Mouse (Mus musculus) liver, embryonic 16.5 days (tissue): ENCODE measurements around the gene Smurf2. TPM values are rescaled to one million over a fixed set of nuclear protein-coding genes. Genes with fewer than 3 reads are reported as not detected.
"Not testable (repeated sequence)": the region's sequence is repeated elsewhere in the genome, so short reads cannot be mapped to it uniquely, and the experiment has no call there.

Experiments
- ATAC-seq: fragments of 200-750 bp; cut with Nextera tagmentation; 2 replicates; pipeline ENCODE4 v1.8.0; 2017; ENCODE audit warnings: low read depth, mild to moderate bottlenecking, moderate number of reproducible peaks, moderate library complexity
- H3K27ac ChIP-seq: fragments of 300-500 bp; sonication (generic); 2 replicates; pipeline ENCODE4 v1.5.1; 2014; ENCODE audit warnings: mild to moderate bottlenecking, low read length
- H3K27me3 ChIP-seq: fragments of 300-500 bp; sonication (generic); 2 replicates; pipeline ENCODE4 v1.6.1; 2014; ENCODE audit warnings: low read depth, low read length, mixed read lengths; ENCODE audit not compliant: control insufficient read depth, insufficient read depth
- H3K36me3 ChIP-seq: fragments of 300-500 bp; sonication (generic); 2 replicates; pipeline ENCODE4 v1.6.1; 2014; ENCODE audit warnings: mild to moderate bottlenecking; ENCODE audit not compliant: control insufficient read depth, insufficient read depth
- H3K4me1 ChIP-seq: fragments of 300-500 bp; sonication (generic); 2 replicates; pipeline ENCODE4 v1.6.1; 2014; ENCODE audit warnings: low read depth, low read length, mixed read lengths; ENCODE audit not compliant: control insufficient read depth
- H3K4me2 ChIP-seq: fragments of 300-500 bp; sonication (generic); 2 replicates; pipeline ENCODE4 v1.6.1; 2014; ENCODE audit warnings: low read depth, low read length, mixed read lengths
- H3K4me3 ChIP-seq: fragments of 300-500 bp; sonication (generic); 2 replicates; pipeline ENCODE4 v1.5.1; 2014; ENCODE audit warnings: low read depth, mild to moderate bottlenecking, low read length
- H3K9ac ChIP-seq: fragments of 300-500 bp; sonication (generic); 2 replicates; pipeline ENCODE4 v1.6.1; 2014; ENCODE audit warnings: low read depth, low read length
- H3K9me3 ChIP-seq: fragments of 300-500 bp; sonication (generic); replicated peaks from 2 replicates; pipeline ENCODE4 v1.6.1; 2016; ENCODE audit warnings: low read length; ENCODE audit not compliant: control insufficient read depth
- WGBS: fragments of 180-500 bp; shearing (Covaris S2); extraction: QIAGEN DNeasy Blood & Tissue Kit; methylation state at CpG from one replicate; pipeline ENCODE4 v1.1.7; 2014; ENCODE audit not compliant: insufficient replicate concordance; 5-methylcytosine and 5-hydroxymethylcytosine counted together
- polyA plus RNA-seq: library from polyadenylated mRNA; unstranded; fragments of >200 nt; fragmentation: Nextera tagmentation; extraction: Ambion mirVana; gene quantifications from 2 replicates; pipeline ENCODE4 v1.2.1, GENCODE M21; 2015

Gene Smurf2
- polyA plus RNA-seq, 1 experiment from 2014 or later: 3.3 TPM

- Histone ChIP-seq H3K4me3 (no peak overlapping the region), H3K36me3 (peaks cover 26% of the 10 kb centered on the region), H3K27ac (no peak overlapping the region), H3K9me3 (no peaks in the 10 kb centered on the region), H3K27me3 (no peaks in the 10 kb centered on the region), H3K9ac (no peak overlapping the region), H3K4me1 (no peaks in the 10 kb centered on the region; the same call in 1 of the 2 replicates), H3K4me2 (no peak overlapping the region)
- 72% methylated on average over 14 of the region's 14 CpGs for WGBS
- no peak for ATAC-seq
Measured at GRCm38 (mm10) chr11:106814601-106815320, 105.8 kb downstream of the Smurf2 start.

GRCm38 (mm10) chr11:106812410-106813136 lies 107.9 kb downstream of the Smurf2 start:
- peaks cover 20% of the 10 kb centered on the region for H3K36me3 ChIP-seq
- H3K4me1 ChIP-seq: no peaks in the 10 kb centered on the region; the same call in 1 of the 2 replicates
- no peaks in the 10 kb centered on the region for H3K9me3 ChIP-seq
- H3K27ac ChIP-seq: peak overlapping the region; percentile 85
- WGBS: 76% methylated on average over 7 of the region's 7 CpGs
- H3K9ac ChIP-seq: no peak overlapping the region
- H3K27me3 ChIP-seq: no peaks in the 10 kb centered on the region
- ATAC-seq: peak; percentile 88
- H3K4me2 ChIP-seq: no peak overlapping the region
- no peak overlapping the region for H3K4me3 ChIP-seq

- H3K4me2 ChIP-seq, H3K27ac ChIP-seq, ATAC-seq, H3K4me1 ChIP-seq, H3K9ac ChIP-seq, H3K9me3 ChIP-seq, H3K4me3 ChIP-seq, H3K36me3 ChIP-seq, H3K27me3 ChIP-seq: not testable (repeated sequence)
- WGBS: 43% methylated on average over 1 of the region's 1 CpGs
Measured at GRCm38 (mm10) chr11:106807442-106807841, 113.1 kb downstream of the Smurf2 start.

GRCm38 (mm10) chr11:106802069-106802627 lies 118.4 kb downstream of the Smurf2 start:
- Histone ChIP-seq H3K4me3 (no peak overlapping the region), H3K9me3 (no peaks in the 10 kb centered on the region), H3K36me3 (peaks cover 20% of the 10 kb centered on the region), H3K9ac (no peak overlapping the region), H3K27me3 (no peaks in the 10 kb centered on the region), H3K4me2 (no peak overlapping the region), H3K27ac (no peak overlapping the region), H3K4me1 (no peaks in the 10 kb centered on the region)
- 83% methylated on average over 10 of the region's 10 CpGs for WGBS
- ATAC-seq: no peak

GRCm38 (mm10) chr11:106795679-106796078 lies 124.8 kb downstream of the Smurf2 start:
- Histone ChIP-seq H3K4me2 (no peak overlapping the region), H3K4me3 (no peak overlapping the region), H3K36me3 (peaks cover 31% of the 10 kb centered on the region), H3K4me1 (no peaks in the 10 kb centered on the region), H3K9me3 (no peaks in the 10 kb centered on the region), H3K9ac (no peak overlapping the region), H3K27me3 (no peaks in the 10 kb centered on the region), H3K27ac (no peak overlapping the region)
- WGBS: 37% methylated on average over 9 of the region's 9 CpGs
- no peak for ATAC-seq

GRCm38 (mm10) chr11:106793846-106794245 lies 126.7 kb downstream of the Smurf2 start:
- WGBS: 63% methylated on average over 4 of the region's 4 CpGs
- no peaks in the 10 kb centered on the region; the same call in 1 of the 2 replicates for H3K4me1 ChIP-seq
- peaks cover 28% of the 10 kb centered on the region for H3K36me3 ChIP-seq
- ATAC-seq: no peak
- no peaks in the 10 kb centered on the region for H3K9me3 ChIP-seq
- no peak overlapping the region for H3K27ac ChIP-seq
- H3K4me2 ChIP-seq: no peak overlapping the region
- H3K9ac ChIP-seq: no peak overlapping the region
- H3K4me3 ChIP-seq: no peak overlapping the region
- no peaks in the 10 kb centered on the region for H3K27me3 ChIP-seq

- Histone ChIP-seq H3K4me2 (peak overlapping the region; percentile 75), H3K9me3 (no peaks in the 10 kb centered on the region), H3K4me1 (peaks cover 11% of the 10 kb centered on the region), H3K27ac (peak overlapping the region; percentile 99), H3K36me3 (peaks cover 39% of the 10 kb centered on the region), H3K27me3 (no peaks in the 10 kb centered on the region), H3K9ac (peak overlapping the region; percentile 93), H3K4me3 (peak overlapping the region; percentile 97)
- 0% methylated on average over 6 of the region's 6 CpGs for WGBS
- ATAC-seq: no peak
Measured at GRCm38 (mm10) chr11:106789649-106790048, 130.9 kb downstream of the Smurf2 start.

GRCm38 (mm10) chr11:106788775-106789459 lies 131.6 kb downstream of the Smurf2 start, which contains the start of the genes Ddx5 and Cep95:
Gene Ddx5 (minus strand): TSS chr11:106789185.
Gene Cep95 (plus strand): TSS chr11:106789252.
- under 1% methylated on average over 58 of the region's 58 CpGs for WGBS
- peak within 1 kb of the TSS; percentile 97 for H3K4me3 ChIP-seq
- no peaks in the 10 kb centered on the region for H3K27me3 ChIP-seq
- peaks cover 40% of the 10 kb centered on the region for H3K36me3 ChIP-seq
- H3K4me2 ChIP-seq: peak within 1 kb of the TSS; percentile 75
- H3K4me1 ChIP-seq: peaks cover 11% of the 10 kb centered on the region
- peak; percentile 88 for ATAC-seq
- H3K9me3 ChIP-seq: no peaks in the 10 kb centered on the region
- peak within 1 kb of the TSS; percentile 98 for H3K9ac ChIP-seq
- H3K27ac ChIP-seq: peak within 1 kb of the TSS; percentile 99
